Mouse (Mus musculus) olfactory bulb, adult 2 months (tissue): ENCODE results near the gene Rrp7a. TPM values are rescaled to one million over a fixed set of nuclear protein-coding genes. Genes with fewer than 3 reads are reported as not detected.

ENCODE experiments used
- H3K27ac ChIP-seq: fragments of 200-500 bp; 2 replicates; pipeline ENCODE4 v1.5.1; 2012; ENCODE audit warnings: low read depth, low read length; ENCODE audit not compliant: insufficient read depth
- H3K4me1 ChIP-seq: fragments of 200-500 bp; 2 replicates; pipeline ENCODE4 v1.6.1; 2012; ENCODE audit warnings: low read length; ENCODE audit not compliant: control insufficient read depth, insufficient read depth
- H3K4me3 ChIP-seq: fragments of 200-500 bp; 2 replicates; pipeline ENCODE4 v1.5.1; 2012; ENCODE audit warnings: mild to moderate bottlenecking, low read depth, low read length, moderate library complexity; ENCODE audit not compliant: insufficient read depth
- CTCF ChIP-seq: fragments of 200-500 bp; IDR thresholded peaks from 2 replicates; pipeline ENCODE4 v1.5.1; 2012; ENCODE audit warnings: low read depth, mild to moderate bottlenecking, low read length, moderate library complexity; ENCODE audit not compliant: insufficient read depth
- POLR2A ChIP-seq: fragments of 200-500 bp; IDR thresholded peaks from 2 replicates; pipeline ENCODE4 v1.6.1; 2012; ENCODE audit warnings: mild to moderate bottlenecking, low read depth, low read length, moderate library complexity; ENCODE audit not compliant: insufficient read depth
- WGBS: fragments of 180-500 bp; shearing (Covaris S2); methylation state at CpG from one replicate; pipeline ENCODE4 v1.1.7; 2018; 5-methylcytosine and 5-hydroxymethylcytosine counted together
- polyA plus RNA-seq: library from polyadenylated mRNA; stranded (reverse); fragments of >200 nt; gene quantifications from 2 replicates; pipeline ENCODE4 v1.2.4, GENCODE M21; 2012; ENCODE audit warnings: low replicate concordance; ENCODE audit not compliant: missing spikeins, insufficient read depth, insufficient read length

Gene Rrp7a
- polyA plus RNA-seq, 1 experiment: not detected

GRCm38 (mm10) chr15:83084022-83084640 lies 38.5 kb downstream of the Rrp7a start:
- no peak overlapping the region for H3K27ac ChIP-seq
- no peak overlapping the region for H3K4me3 ChIP-seq
- peaks cover 16% of the 10 kb centered on the region for H3K4me1 ChIP-seq
- TF ChIP-seq CTCF (no peak), POLR2A (no peak)
- 13% methylated on average over 13 of the region's 13 CpGs for WGBS

- 26% methylated on average over 5 of the region's 5 CpGs for WGBS
- H3K4me1 ChIP-seq: peaks cover 16% of the 10 kb centered on the region
- TF ChIP-seq CTCF (no peak), POLR2A (no peak)
- H3K4me3 ChIP-seq: no peak overlapping the region
- H3K27ac ChIP-seq: no peak overlapping the region
Observed at GRCm38 (mm10) chr15:83083530-83083929, 39.1 kb downstream of the Rrp7a start.

GRCm38 (mm10) chr15:83075607-83076525 lies 46.7 kb downstream of the Rrp7a start:
- H3K4me3 ChIP-seq: no peak overlapping the region
- peaks cover 6% of the 10 kb centered on the region; the same call in 1 of the 2 replicates for H3K4me1 ChIP-seq
- no peak for TF ChIP-seq CTCF
- no peak for TF ChIP-seq POLR2A
- WGBS: 62% methylated on average over 27 of the region's 27 CpGs
- no peak overlapping the region for H3K27ac ChIP-seq

- no peak overlapping the region for H3K27ac ChIP-seq
- TF ChIP-seq POLR2A (no peak), CTCF (no peak)
- peaks cover 6% of the 10 kb centered on the region; the same call in 1 of the 2 replicates for H3K4me1 ChIP-seq
- H3K4me3 ChIP-seq: no peak overlapping the region
- 60% methylated on average over 4 of the region's 4 CpGs for WGBS
Observed at GRCm38 (mm10) chr15:83074179-83074578, 48.4 kb downstream of the Rrp7a start.

GRCm38 (mm10) chr15:83071752-83072151 lies 50.8 kb downstream of the Rrp7a start:
- TF ChIP-seq CTCF (no peak), POLR2A (no peak)
- 89% methylated on average over 5 of the region's 5 CpGs for whole genome bisulfite sequencing
- peaks cover 6% of the 10 kb centered on the region; the same call in 1 of the 2 replicates for H3K4me1 ChIP-seq
- H3K27ac ChIP-seq: no peak overlapping the region
- H3K4me3 ChIP-seq: no peak overlapping the region

GRCm38 (mm10) chr15:83070942-83071341 lies 51.7 kb downstream of the Rrp7a start:
- no peak for TF ChIP-seq CTCF
- no peak for TF ChIP-seq POLR2A
- Histone ChIP-seq H3K4me1 (peaks cover under 1% of the 10 kb centered on the region; the same call in 1 of the 2 replicates), H3K27ac (no peak overlapping the region), H3K4me3 (no peak overlapping the region)
- WGBS: 46% methylated on average over 3 of the region's 3 CpGs

GRCm38 (mm10) chr15:83068270-83068669 lies 54.3 kb downstream of the Rrp7a start:
- no peak overlapping the region for H3K27ac ChIP-seq
- 97% methylated on average over 5 of the region's 5 CpGs for WGBS
- TF ChIP-seq POLR2A (no peak), CTCF (no peak)
- H3K4me1 ChIP-seq: no peaks in the 10 kb centered on the region
- H3K4me3 ChIP-seq: no peak overlapping the region

- 39% methylated on average over 4 of the region's 4 CpGs for WGBS
- no peak for TF ChIP-seq CTCF
- TF ChIP-seq POLR2A: no peak
- H3K4me1 ChIP-seq: no peaks in the 10 kb centered on the region
- no peak overlapping the region for H3K27ac ChIP-seq
- no peak overlapping the region for H3K4me3 ChIP-seq
Observed at GRCm38 (mm10) chr15:83065543-83065942, 57.1 kb downstream of the Rrp7a start.

Other genes with a start within 250 kb of the Rrp7a start
- gene Tcf20, start 134.9 kb downstream of the Rrp7a start, polyA plus RNA-seq: 82.1 TPM in 1 of 2 replicates, not detected in the other
- gene Nfam1, start 89.5 kb downstream of the Rrp7a start, polyA plus RNA-seq: not detected in 2 replicates
- not detected in 2 replicates for gene Serhl, start 33.3 kb downstream of the Rrp7a start, polyA plus RNA-seq
- gene Poldip3, start 26.6 kb upstream of the Rrp7a start, polyA plus RNA-seq: not detected in 2 replicates
- not detected in 2 replicates for gene Cyb5r3, start 49.8 kb upstream of the Rrp7a start, polyA plus RNA-seq
- not detected in 2 replicates for gene A4galt, start 129.0 kb upstream of the Rrp7a start, polyA plus RNA-seq
- not detected in 2 replicates for gene Arfgap3, start 227.4 kb upstream of the Rrp7a start, polyA plus RNA-seq